Mouse (Mus musculus): ENCODE results near the gene Ctsw.
"Not testable (repeated sequence)": the region's sequence is repeated elsewhere in the genome, so short reads cannot be mapped to it uniquely, and the experiment has no call there.

The Ctsw gene

DNA sequence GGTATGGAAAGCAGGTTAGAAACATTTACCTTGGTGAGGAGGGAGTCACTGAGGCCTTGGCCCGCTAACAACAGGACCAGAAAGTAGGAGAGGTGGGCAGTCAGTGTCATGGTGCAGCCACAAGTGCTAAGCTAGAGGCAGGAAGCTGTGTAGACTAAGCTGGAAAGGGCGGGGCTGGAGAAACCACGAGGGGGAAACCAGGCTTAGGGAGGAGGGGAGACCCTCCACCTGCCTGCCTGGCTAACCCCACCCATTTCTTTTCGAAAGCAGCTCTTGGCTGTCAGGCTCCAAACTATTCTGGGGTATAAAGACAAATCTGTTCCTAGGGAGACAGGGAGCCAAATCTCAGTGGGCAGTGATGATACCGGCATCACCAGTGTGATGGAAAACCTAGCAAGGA, at the start of gene Ctsw:
Gene Ctsw, minus strand, starts transcription at position 134 of the 400 bp plus-strand sequence.
- no peak for DNase-seq

DNA sequence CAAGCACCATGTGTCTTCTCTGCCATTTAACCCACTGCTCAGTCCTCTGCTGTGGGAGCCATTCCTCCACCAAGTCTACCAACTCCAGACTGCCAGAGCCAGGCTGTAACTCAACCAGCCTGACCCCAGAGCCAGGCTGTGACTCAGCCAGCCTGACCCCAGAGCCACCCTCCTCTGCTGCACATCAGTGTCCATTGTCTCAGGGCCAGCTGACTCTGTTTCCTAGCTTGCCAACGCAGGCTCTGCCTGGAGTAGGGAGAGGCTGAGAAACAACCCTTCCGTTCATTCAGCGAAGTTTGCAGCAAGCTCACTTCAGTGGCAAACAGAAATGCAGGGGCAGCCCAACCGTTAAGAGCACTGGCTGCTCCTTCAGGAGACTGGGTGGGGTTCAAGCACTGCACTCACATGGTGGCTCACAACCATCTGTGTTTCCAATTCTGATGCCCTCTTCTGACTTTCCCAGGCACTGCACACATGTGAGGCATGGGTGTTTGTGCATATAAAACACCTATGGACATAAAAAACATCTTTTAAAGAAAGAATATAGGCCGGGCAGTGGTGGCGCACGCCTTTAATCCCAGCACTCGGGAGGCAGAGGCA, 48.7 kb upstream of the Ctsw start:
- no peak for DNase-seq

DNA sequence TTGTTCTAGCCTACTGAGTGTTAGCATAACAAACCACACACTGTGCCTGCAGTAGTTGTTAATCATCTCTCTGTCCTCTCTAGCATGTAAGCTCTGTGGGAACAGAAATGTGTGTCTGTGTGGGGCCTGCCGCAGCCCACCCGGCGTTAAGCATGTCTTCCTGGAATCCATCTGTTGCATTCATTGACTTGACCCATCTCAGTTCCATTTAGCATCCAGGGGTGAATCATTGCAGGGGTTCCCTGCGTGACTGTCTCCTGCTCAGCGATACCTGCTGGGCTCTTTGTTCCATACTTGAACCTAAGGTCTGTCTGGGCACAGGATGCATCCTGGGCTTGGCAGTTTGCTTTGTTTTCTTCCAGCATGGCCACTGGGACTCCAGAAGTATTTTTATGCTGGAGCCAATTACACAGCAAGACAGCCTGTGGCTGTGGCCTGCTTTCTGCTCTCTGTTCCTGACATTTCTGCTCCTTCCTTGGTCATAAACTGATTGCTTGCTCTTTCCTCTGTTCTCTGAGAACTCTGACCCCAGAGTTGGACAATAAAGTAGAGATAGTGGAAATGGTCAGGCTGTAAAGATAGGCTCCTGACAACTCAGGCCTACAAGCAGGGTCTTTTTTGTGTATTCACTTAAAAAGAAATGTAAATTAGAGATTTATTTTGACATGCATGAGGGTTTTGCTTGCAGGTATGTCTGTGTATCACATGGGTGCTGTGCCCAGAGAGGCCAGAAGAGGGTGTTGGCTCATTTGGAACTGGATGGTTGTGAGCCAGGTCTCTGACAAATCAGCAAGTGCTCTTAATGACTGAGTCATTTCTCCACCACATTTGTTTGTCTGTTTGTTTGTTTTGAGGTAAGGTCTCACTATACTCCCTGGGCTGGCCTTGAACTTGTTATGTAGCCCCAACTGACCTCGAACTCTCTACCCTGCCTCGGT, 47.8 kb upstream of the Ctsw start:
- DNase-seq = peak; percentile 29

DNA sequence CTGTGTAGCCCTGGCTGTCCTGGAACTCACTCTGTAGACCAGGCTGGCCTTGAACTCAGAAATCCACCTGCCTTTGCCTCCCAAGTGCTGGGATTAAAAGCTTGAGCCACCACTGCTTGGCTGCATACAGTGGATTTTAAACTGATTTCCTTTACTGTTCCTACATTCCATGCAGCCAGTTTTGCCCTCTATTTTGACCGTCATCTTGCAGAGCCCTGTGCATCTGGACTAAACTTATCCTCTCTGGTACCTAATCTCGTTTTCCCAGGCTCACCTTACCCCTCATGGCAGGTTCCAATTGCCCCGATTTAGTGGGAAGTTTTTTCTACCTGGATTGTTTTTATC, 44.7 kb upstream of the Ctsw start:
- DNase-seq = no peak

DNA sequence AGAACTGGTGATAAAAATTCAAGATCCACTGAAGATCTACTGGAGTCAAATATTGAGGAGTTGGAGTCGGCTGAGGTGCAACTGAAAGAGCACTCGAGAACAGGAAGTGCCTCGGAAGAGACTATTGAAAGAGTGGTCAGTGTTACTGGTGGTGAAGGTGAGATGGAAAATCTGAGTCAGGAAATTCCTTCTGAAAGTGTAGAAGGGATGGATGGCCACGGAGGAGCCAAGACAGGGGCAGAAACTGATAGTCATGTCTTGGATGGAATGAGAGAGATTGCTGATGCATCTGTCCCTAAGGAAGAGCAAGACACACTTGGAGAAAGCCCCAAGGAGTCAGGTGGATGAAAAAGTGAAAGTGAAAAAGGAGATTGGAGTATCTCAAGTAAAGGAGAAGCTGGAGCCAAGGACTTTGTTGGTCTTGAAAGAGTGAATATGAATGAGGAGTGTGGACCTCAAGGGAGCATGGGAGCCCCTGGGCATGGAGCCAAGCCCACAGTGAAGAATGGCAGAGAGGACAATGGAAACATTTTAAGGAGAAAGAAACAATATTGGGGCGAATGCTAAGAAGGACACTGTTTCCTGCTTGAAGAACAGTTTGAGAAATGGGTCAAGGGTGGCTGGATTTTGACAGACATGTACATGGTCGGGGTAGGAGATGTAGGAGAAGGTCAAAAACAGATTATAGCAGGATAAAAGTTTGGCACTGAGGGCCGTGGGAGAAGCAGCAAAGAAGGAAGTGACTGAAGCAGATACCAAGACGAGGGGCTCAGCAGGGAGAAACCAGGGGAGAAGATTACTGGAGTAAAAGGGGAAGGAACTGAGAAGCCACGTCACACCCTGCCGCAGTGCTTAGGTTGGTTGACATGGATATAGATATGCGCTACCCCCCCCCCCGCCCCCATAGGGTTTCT, 44.0 kb upstream of the Ctsw start:
- no peak for DNase-seq

DNA sequence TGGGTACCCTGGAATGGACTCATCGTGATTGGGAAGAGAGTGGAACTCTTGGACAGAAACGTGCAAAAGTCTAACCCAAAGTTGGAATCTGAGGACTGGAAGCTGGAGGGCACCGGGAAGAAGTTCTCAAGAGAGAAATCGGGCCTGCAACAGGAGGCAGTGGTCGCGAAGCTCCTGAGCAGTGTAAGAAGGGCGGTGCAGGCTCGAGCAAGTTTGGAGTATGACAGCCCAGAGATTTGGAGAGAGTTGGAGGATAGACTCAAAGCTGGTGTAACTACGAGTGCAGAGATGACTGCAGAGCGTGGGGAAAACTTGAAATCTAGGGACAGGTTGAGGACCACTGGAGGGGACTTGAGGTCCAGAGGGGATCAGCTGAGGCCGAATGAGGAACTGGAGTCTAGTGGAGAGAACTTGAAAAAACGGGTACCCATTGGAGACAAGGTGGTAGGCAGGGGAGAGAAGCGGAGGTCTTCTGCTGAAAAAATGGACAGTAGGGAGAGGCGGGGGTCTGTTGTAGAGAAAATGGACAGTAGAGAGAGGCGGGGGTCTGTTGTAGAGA, 42.8 kb upstream of the Ctsw start:
- no peak for DNase-seq

DNA sequence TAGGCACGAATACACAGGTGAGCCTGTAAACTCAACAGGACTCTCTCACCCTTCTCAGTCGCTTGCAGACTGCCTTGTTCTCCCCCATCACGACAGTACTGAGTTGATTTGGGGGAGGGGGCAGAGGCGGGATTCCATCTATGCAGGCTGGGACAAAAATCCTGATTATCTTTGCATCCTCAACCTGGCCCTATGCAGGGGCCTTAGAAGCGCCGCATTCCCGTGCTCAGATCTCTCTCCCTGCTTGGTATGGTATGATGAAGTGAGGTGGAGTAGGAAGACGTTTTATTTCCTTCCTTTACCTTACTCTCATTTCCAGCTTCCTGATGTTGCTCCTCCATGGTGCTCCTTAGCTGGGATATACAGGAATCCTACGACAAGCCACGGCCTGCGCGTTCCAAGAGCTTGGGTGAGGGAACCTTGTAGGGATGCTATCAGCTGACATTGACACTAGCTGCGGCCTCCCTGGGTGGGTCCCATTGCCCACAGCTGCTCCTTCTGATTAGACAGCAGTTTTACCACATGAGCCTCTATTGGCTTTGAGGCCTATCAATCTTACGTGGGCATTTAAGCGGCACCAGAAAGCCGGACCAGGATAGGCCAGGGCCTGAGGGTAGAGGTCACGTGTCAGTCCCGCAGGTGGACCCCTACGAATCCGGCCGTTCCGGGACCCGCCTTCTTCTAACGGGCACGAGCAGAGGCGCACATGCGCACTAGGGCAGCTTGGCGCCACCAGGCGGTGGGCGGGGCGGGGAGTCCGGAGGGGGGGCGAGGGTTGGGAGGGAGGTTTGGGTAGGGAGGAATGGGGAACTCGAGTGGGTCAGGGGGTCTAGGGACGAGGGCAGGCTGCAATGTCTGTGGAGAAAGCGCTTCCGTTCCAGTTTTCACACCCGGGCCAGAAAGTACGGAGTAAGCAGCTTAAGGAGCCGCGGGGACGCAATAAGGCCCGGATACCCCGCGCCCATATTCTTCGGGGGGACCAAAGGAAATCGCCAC, 42.0 kb upstream of the Ctsw start, which contains the start of gene Snx32:
Gene Snx32, minus strand, starts transcription at position 508 of the 996 bp plus-strand sequence.
- peak; percentile 100 for DNase-seq

DNA sequence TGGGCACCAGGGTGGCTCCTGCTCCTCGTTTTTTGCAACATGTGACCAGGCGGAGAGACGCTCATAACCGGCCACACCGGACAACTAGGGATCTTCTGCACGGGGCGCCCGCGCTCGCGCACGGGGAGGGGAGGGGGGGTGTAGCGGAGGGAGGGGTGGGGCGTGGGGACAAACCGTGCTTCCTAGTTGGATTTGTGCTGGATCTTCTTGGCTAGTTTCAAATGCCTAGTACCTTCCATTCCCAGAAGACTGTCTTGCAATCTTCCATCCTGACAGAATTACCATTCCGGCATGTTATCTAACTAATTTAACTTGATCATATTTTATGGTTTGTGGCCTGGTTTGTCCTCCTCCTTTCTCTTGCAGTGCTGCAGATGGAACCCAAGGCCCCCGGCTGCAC, 35.4 kb upstream of the Ctsw start, which contains the start of gene 1700020D05Rik:
Gene 1700020D05Rik, minus strand, starts transcription at position 101 of the 400 bp plus-strand sequence.
- DNase-seq = no peak

DNA sequence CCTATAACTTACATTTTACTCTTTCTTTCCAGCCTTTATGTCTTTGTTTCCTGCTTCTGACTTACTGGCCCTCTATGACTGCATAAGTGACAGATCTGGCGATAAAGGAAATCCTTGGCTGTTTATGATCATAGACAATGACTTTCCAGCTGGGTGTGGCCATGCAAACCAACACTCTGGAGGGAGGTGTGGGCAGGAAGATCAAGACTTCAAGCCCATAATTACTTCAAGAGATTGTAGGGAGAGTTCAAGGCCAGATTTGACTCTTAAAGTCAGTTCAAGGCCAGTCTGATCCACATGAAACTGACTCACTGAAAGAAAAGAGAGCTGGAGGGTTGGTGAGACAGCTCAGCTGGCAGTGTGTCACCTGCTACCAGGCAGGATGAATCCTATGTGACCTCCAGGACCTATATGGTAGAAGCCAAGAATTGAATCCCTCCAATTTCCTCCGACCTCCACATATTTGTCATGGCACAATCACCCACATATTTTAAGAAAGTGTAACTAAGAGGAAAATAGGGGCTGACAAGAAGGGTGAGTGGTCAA, 32.1 kb upstream of the Ctsw start:
- DNase-seq = no peak

DNA sequence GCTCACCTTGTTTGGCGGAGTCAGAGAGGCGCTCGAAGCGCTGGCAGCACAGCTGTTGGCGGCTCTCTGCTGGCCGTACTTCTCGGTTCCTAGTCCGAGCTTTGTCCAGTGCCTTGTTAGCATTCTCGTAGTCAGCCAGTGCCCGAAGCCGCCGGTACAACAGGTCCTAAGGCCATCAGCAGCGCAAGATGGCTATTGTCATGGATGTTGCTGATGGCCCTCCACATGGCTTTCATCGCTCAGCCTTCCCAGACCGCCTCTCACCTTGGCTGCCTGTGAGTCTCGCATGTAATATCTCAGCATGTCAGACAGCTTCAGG, 27.7 kb upstream of the Ctsw start:
- DNase-seq = no peak

DNA sequence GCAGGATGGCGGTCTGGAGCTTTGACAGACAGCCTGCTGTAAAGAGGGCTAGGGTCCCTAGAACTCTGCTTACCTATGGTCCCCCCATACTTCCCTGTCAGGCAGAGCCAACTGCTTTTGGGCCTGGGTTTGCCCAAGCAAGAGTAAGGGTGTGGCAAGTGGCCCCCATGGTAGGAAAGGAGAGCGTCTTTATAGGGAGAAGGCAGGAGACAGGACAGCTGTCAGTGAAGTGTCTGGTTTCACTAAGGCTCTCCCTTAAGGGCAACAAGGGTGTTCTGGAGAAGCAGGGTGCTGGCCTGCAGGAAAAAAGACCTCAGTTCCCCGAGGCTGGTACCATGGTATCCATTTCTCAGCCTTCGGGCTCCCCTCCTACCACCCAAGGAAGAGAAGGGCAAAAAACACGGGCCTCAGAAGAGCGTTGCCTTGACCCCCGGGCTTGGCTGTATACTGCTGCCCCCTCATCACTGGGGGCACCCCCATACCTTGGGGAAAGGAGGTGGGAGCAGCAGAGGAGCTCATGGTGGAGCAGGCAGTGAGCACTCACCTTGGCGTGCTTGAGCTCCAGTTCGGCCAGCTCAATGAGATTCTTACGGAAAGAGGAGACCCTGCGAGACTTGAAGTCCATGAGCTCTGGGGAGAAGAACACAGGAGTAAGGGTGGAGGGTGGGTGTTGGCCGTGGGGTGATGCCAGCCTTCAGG, 27.2 kb upstream of the Ctsw start:
- DNase-seq = no peak

DNA sequence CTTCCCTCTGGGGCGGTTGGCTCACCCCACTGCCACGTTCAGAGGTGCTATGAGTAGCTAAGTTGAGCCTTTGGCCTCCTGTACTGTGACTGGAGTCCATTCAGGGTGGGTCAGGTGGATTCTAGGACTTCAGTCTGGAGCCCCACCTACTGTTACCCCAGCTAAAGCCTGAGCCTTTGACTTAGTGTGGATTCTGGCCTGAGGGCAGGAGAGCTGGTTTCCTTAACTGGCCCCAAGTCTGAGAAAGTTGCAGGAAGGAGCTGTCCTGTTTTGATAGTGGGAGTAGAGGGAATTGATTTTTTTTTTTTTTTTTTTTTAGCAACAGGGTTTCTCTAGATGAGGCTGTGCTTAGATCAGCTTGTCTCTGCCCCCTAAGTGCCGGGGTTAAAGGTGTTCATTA, 26.0 kb upstream of the Ctsw start:
- DNase-seq = no peak

DNA sequence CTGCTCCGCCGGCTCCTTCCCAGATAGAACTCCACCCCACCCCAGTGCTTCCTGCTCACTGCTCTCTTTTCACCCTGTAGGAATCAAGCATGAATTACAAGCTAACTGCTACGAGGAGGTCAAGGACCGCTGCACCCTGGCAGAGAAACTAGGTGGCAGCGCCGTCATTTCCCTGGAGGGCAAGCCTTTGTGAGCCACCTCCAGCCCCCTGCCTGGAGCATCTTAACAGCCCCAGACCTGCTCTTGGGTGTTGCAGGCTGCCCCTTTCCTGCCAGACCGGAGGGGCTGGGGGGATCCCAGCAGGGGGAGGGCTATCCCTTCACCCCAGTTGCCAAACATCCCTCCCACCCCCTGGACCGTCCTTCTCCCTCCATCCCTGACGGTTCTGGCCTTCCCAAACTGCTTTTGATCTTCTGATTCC, 25.0 kb upstream of the Ctsw start:
- peak; percentile 42 for DNase-seq

DNA sequence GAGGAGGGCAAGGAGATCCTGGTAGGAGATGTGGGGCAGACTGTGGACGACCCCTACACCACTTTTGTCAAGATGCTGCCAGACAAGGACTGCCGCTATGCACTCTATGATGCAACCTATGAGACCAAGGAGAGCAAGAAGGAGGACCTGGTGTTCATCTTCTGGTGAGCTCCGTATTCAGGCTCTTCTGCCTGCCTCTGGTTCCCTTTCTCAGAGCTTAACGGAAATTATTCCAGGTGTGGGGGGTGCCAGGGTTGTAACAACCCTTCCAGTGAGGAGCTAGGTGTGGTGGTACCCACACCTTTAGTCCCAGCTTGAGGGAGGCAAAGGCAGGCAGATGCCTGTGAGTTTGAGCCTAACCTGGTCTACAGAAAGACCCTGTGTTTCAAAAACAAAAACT, 24.3 kb upstream of the Ctsw start:
- DNase-seq = no peak

DNA sequence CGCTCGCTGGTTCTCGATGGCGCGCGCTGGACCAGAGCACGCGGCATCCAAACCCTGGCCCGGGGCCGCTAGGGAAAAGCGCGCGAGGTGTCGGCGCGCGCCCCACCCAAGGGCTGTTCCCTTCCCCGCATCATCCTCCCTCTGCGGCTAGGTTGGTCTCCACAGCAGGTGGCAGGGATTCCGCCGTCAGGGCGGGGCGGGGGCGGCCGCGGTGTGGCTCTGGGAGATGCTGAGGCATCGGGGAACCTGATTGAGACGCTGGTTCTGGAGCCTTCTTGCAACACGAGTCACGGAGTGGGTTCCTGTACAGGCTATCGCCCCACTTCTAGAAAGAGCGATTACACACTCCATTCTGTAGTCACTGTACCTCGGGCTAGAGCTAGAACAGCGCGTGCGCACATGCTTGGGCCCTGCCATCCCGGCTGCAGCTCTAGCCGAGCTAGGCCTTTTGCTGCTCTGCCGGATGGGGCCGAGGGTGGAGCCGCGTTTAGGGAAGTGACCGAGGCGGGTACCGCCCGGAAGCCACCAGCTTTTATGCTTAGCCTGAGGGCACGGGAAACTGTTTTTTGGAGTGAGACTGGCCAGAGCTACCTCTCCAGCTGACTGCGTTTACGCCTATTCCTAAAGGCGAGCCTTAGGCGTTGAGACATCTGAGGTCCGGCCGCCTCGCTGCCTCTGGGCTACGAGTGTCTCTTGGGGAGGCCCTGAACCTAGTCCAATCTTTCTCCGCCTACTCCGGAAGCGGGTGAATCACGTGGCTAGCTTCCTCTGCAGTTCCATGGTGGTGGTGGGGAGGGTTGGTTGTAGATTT, 22.8 kb upstream of the Ctsw start:
- DNase-seq = peak; percentile 83

DNA sequence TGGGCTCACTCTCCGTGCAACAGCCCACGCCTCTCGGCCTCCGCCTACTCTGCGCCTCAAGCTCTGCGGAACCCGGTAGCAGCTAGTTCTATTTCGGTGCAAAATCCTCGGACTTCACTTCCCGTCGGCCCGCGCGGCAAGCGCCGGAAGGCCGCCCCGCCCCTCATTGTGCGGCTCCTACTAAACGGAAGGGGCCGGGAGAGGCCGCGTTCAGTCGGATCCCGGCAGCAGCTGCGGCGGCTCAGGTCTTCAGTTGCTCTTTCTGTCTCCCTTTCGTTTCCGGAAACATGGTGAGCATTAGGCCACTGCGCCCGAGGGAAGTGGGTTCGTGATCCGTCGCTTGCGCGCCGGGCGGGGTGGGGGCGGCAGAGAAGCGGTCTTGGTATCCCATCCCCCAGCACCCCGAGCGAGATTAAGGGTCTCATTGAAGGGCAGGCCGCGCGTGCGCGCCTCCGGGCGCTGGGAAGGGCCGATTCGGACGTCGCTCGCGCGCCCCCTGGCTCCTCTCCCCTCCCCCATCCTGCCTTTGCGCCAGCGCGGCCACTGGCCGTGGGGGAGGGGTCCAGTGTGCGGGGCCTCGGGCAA, 22.1 kb upstream of the Ctsw start, which contains the start of gene Cfl1:
Gene Cfl1, plus strand, starts transcription at position 143 of the 585 bp plus-strand sequence.
- DNase-seq = peak; percentile 98

DNA sequence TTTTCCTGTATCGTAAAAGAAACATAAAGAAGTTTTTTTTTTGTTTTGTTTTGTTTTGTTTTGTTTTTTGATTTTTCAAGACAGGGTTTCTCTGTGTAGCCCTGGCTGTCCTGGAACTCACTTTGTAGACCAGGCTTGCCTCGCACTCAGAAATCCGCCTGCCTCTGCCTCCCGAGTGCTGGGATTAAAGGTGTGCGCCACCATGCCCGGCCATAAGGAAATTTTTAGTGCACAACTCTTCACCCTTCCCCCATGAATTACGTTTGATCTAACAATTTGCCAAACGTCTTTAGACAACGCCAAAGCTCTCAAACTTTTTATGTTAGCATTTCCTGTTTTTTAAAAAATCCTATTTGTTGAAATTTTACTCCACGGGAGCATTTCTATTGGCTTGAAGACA, 21.4 kb upstream of the Ctsw start:
- DNase-seq = not testable (repeated sequence)

DNA sequence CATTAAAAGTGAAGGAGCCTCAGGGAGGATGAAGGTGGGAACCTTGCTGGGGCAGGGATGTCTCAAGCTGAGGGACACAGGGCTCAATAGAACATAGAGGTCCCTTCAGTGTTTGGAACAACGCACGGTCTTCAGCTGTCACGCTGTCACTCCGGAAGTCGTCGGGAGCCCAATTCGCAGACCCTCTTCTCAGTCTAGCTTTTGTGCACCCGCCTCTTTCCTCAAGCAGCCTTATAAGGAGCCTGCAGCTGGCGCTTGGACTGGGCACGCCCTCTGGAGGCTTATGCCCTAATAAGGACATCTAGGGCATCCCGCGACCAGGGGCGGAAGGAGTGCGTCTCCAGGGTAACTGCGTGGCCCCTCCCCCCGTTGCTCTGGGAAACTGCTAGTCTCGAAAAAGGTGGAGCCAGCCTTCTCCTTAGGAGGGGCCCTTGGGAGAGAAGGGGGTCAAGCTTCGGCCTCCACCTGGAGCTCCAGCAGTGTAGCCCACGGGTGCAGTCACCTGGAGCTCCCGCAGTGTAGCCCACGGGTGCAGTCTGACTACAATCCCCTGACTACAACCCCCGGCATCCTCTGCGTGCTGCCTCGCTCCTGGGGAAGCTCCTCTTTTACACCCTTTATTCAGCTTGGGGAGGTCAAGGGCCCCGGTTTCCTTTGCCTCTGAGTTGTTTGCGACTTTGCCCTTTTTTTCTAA, 20.7 kb upstream of the Ctsw start:
- DNase-seq = peak; percentile 99

Data from retina, postnatal 1 day (tissue).